Mouse (Mus musculus) lung, embryonic 15.5 days (tissue): Measurements from ENCODE around the gene Mdga1. TPM values are rescaled to one million over a fixed set of nuclear protein-coding genes. Genes with fewer than 3 reads are reported as not detected.

ENCODE experiments used
- ATAC-seq: fragments of 200-750 bp; cut with Nextera tagmentation; 2 replicates; pipeline ENCODE4 v1.8.0; 2017; ENCODE audit warnings: moderate number of reproducible peaks, borderline replicate concordance; ENCODE audit not compliant: low FRiP score, low TSS enrichment; ENCODE audit errors: extremely low read depth
- H3K27ac ChIP-seq: fragments of 300-500 bp; sonication (generic); 2 replicates; pipeline ENCODE4 v1.5.1; 2015; ENCODE audit warnings: moderate library complexity, mild to moderate bottlenecking, inconsistent platforms
- H3K27me3 ChIP-seq: fragments of 300-500 bp; sonication (generic); 2 replicates; pipeline ENCODE4 v1.6.1; 2015; ENCODE audit warnings: inconsistent platforms
- H3K36me3 ChIP-seq: fragments of 300-500 bp; sonication (generic); 2 replicates; pipeline ENCODE4 v1.6.1; 2015; ENCODE audit warnings: inconsistent platforms
- H3K4me1 ChIP-seq: fragments of 300-500 bp; sonication (generic); 2 replicates; pipeline ENCODE4 v1.6.1; 2015; ENCODE audit warnings: inconsistent platforms
- H3K4me2 ChIP-seq: fragments of 300-500 bp; sonication (generic); 2 replicates; pipeline ENCODE4 v1.6.1; 2015; ENCODE audit warnings: inconsistent platforms, mild to moderate bottlenecking, moderate library complexity
- H3K4me3 ChIP-seq: fragments of 300-500 bp; sonication (generic); 2 replicates; pipeline ENCODE4 v1.5.1; 2015; ENCODE audit warnings: mild to moderate bottlenecking, inconsistent platforms
- H3K9ac ChIP-seq: fragments of 300-500 bp; sonication (generic); 2 replicates; pipeline ENCODE4 v1.6.1; 2015; ENCODE audit warnings: inconsistent platforms
- H3K9me3 ChIP-seq: fragments of 300-500 bp; sonication (generic); 2 replicates; pipeline ENCODE4 v1.6.1; 2016; ENCODE audit warnings: inconsistent platforms
- WGBS: fragments of 180-500 bp; shearing (Covaris S2); methylation state at CpG from one replicate; pipeline ENCODE4 v1.1.7; 2015; 5-methylcytosine and 5-hydroxymethylcytosine counted together
- polyA plus RNA-seq: library from polyadenylated mRNA; unstranded; fragments of >200 nt; fragmentation: Nextera tagmentation; extraction: Ambion mirVana; gene quantifications from 2 replicates; pipeline ENCODE4 v1.2.1, GENCODE M21; 2015

The Mdga1 gene
- polyA plus RNA-seq, 1 experiment from 2014 or later, result 4.2 TPM

GRCm38 (mm10) chr17:29831696-29832095 is 138.2 kb downstream of the Mdga1 start:
- Histone ChIP-seq H3K4me2 (no peak overlapping the region), H3K27me3 (no peaks in the 10 kb centered on the region), H3K9ac (no peak overlapping the region), H3K36me3 (no peaks in the 10 kb centered on the region), H3K4me1 (no peaks in the 10 kb centered on the region), H3K9me3 (no peaks in the 10 kb centered on the region), H3K27ac (no peak overlapping the region), H3K4me3 (no peak overlapping the region)
- WGBS, result 88% methylated on average over 11 of the region's 11 CpGs
- no peak for ATAC-seq

GRCm38 (mm10) chr17:29829136-29829535 is 140.8 kb downstream of the Mdga1 start:
- 65% methylated on average over 7 of the region's 7 CpGs for WGBS
- no peak overlapping the region for H3K4me3 ChIP-seq

GRCm38 (mm10) chr17:29827602-29828001 is 142.3 kb downstream of the Mdga1 start:
- Histone ChIP-seq H3K36me3 (no peaks in the 10 kb centered on the region), H3K27ac (no peak overlapping the region), H3K4me1 (peaks cover 14% of the 10 kb centered on the region), H3K9me3 (no peaks in the 10 kb centered on the region), H3K27me3 (no peaks in the 10 kb centered on the region), H3K9ac (no peak overlapping the region), H3K4me2 (no peak overlapping the region), H3K4me3 (no peak overlapping the region)
- 58% methylated on average over 5 of the region's 5 CpGs for WGBS
- ATAC-seq, result no peak

More at GRCm38 (mm10) chr17:29829136-29829535, 140.8 kb downstream of the Mdga1 start:
- no peaks in the 10 kb centered on the region for H3K9me3 ChIP-seq
- no peaks in the 10 kb centered on the region for H3K36me3 ChIP-seq
- no peak overlapping the region for H3K27ac ChIP-seq
- ATAC-seq, result no peak
- H3K9ac ChIP-seq, result no peak overlapping the region
- H3K4me2 ChIP-seq, result no peak overlapping the region
- H3K27me3 ChIP-seq, result no peaks in the 10 kb centered on the region
- 0 out of 2 replicates have a peak, but pooled peaks cover 5% of the 10 kb centered on the region for H3K4me1 ChIP-seq

- H3K27ac ChIP-seq, result no peak overlapping the region
- WGBS, result 70% methylated on average over 4 of the region's 4 CpGs
- H3K4me2 ChIP-seq, result no peak overlapping the region
- peaks cover 14% of the 10 kb centered on the region for H3K4me1 ChIP-seq
- H3K36me3 ChIP-seq, result no peaks in the 10 kb centered on the region
- H3K27me3 ChIP-seq, result no peaks in the 10 kb centered on the region
- no peaks in the 10 kb centered on the region for H3K9me3 ChIP-seq
- H3K4me3 ChIP-seq, result no peak overlapping the region
- ATAC-seq, result no peak
- no peak overlapping the region for H3K9ac ChIP-seq
Observed at GRCm38 (mm10) chr17:29824512-29825120, 145.3 kb downstream of the Mdga1 start.

GRCm38 (mm10) chr17:29824208-29824509 is 145.7 kb downstream of the Mdga1 start:
- no peak overlapping the region for H3K4me2 ChIP-seq
- peaks cover 17% of the 10 kb centered on the region for H3K4me1 ChIP-seq
- H3K27me3 ChIP-seq, result no peaks in the 10 kb centered on the region
- ATAC-seq, result no peak
- H3K4me3 ChIP-seq, result no peak overlapping the region
- no peaks in the 10 kb centered on the region for H3K36me3 ChIP-seq
- H3K27ac ChIP-seq, result no peak overlapping the region
- 29% methylated on average over 5 of the region's 5 CpGs for WGBS
- H3K9ac ChIP-seq, result no peak overlapping the region; the same call in 1 of the 2 replicates
- H3K9me3 ChIP-seq, result no peaks in the 10 kb centered on the region

GRCm38 (mm10) chr17:29823439-29824207 is 146.3 kb downstream of the Mdga1 start:
- no peak overlapping the region for H3K4me3 ChIP-seq
- ATAC-seq, result no peak
- H3K4me2 ChIP-seq, result no peak overlapping the region
- 53% methylated on average over 14 of the region's 14 CpGs for WGBS
- H3K4me1 ChIP-seq, result peaks cover 22% of the 10 kb centered on the region
- H3K9me3 ChIP-seq, result no peaks in the 10 kb centered on the region
- H3K36me3 ChIP-seq, result no peaks in the 10 kb centered on the region
- H3K9ac ChIP-seq, result no peak overlapping the region; the same call in 1 of the 2 replicates
- no peak overlapping the region for H3K27ac ChIP-seq
- no peaks in the 10 kb centered on the region for H3K27me3 ChIP-seq

GRCm38 (mm10) chr17:29819608-29820007 is 150.3 kb downstream of the Mdga1 start:
- WGBS, result 76% methylated on average over 3 of the region's 3 CpGs
- ATAC-seq, result no peak
- H3K4me3 ChIP-seq, result no peak overlapping the region

GRCm38 (mm10) chr17:29818989-29819388 is 150.9 kb downstream of the Mdga1 start:
- ATAC-seq, result peak; percentile 50; the same call in 1 of the 2 replicates
- WGBS, result 55% methylated on average over 7 of the region's 7 CpGs
- no peaks in the 10 kb centered on the region for H3K36me3 ChIP-seq
- H3K4me1 ChIP-seq, result peaks cover 18% of the 10 kb centered on the region
- no peaks in the 10 kb centered on the region for H3K9me3 ChIP-seq
- H3K4me2 ChIP-seq, result no peak overlapping the region
- H3K27ac ChIP-seq, result no peak overlapping the region
- H3K9ac ChIP-seq, result no peak overlapping the region
- H3K27me3 ChIP-seq, result 0 out of 2 replicates have a peak, but pooled peaks cover 4% of the 10 kb centered on the region
- no peak overlapping the region for H3K4me3 ChIP-seq

More at GRCm38 (mm10) chr17:29819608-29820007, 150.3 kb downstream of the Mdga1 start:
- Histone ChIP-seq H3K27ac (no peak overlapping the region), H3K9me3 (no peaks in the 10 kb centered on the region), H3K9ac (no peak overlapping the region), H3K36me3 (no peaks in the 10 kb centered on the region), H3K27me3 (0 out of 2 replicates have a peak, but pooled peaks cover 4% of the 10 kb centered on the region), H3K4me1 (peaks cover 24% of the 10 kb centered on the region), H3K4me2 (no peak overlapping the region)

- Histone ChIP-seq H3K4me3 (no peak overlapping the region), H3K27ac (no peak overlapping the region), H3K27me3 (0 out of 2 replicates have a peak, but pooled peaks cover 4% of the 10 kb centered on the region), H3K9me3 (no peaks in the 10 kb centered on the region), H3K36me3 (no peaks in the 10 kb centered on the region), H3K4me1 (peaks cover 12% of the 10 kb centered on the region), H3K4me2 (no peak overlapping the region), H3K9ac (no peak overlapping the region)
- ATAC-seq, result no peak
- 52% methylated on average over 11 of the region's 11 CpGs for WGBS
Observed at GRCm38 (mm10) chr17:29818264-29818945, 151.5 kb downstream of the Mdga1 start.

GRCm38 (mm10) chr17:29814758-29815157 is 155.1 kb downstream of the Mdga1 start:
- Histone ChIP-seq H3K9me3 (no peaks in the 10 kb centered on the region), H3K9ac (no peak overlapping the region), H3K4me1 (peaks cover 10% of the 10 kb centered on the region), H3K27ac (no peak overlapping the region), H3K27me3 (0 out of 2 replicates have a peak, but pooled peaks cover 4% of the 10 kb centered on the region), H3K36me3 (no peaks in the 10 kb centered on the region), H3K4me3 (no peak overlapping the region), H3K4me2 (no peak overlapping the region)
- no peak for ATAC-seq
- 37% methylated on average over 6 of the region's 6 CpGs for WGBS

- H3K27me3 ChIP-seq, result 0 out of 2 replicates have a peak, but pooled peaks cover 4% of the 10 kb centered on the region
- no peak overlapping the region for H3K4me2 ChIP-seq
- H3K9me3 ChIP-seq, result no peaks in the 10 kb centered on the region
- no peak overlapping the region for H3K27ac ChIP-seq
- H3K9ac ChIP-seq, result no peak overlapping the region
- H3K4me3 ChIP-seq, result no peak overlapping the region
- ATAC-seq, result 0 out of 2 replicates have a peak, but pooled peaks have one; percentile 61
- WGBS, result 17% methylated on average over 4 of the region's 4 CpGs
- H3K4me1 ChIP-seq, result no peaks in the 10 kb centered on the region
- no peaks in the 10 kb centered on the region for H3K36me3 ChIP-seq
Observed at GRCm38 (mm10) chr17:29813328-29813727, 156.6 kb downstream of the Mdga1 start.

GRCm38 (mm10) chr17:29803545-29803944 is 166.3 kb downstream of the Mdga1 start:
- Histone ChIP-seq H3K4me1 (no peaks in the 10 kb centered on the region), H3K9ac (no peak overlapping the region), H3K9me3 (no peaks in the 10 kb centered on the region; the same call in 1 of the 2 replicates), H3K27me3 (no peaks in the 10 kb centered on the region), H3K36me3 (no peaks in the 10 kb centered on the region), H3K4me3 (no peak overlapping the region), H3K27ac (no peak overlapping the region), H3K4me2 (no peak overlapping the region)
- no peak for ATAC-seq
- 47% methylated on average over 3 of the region's 3 CpGs for WGBS
